Mouse (Mus musculus) limb, embryonic 11.5 days (tissue): ENCODE data around the gene Ovol3. TPM values are rescaled to one million over a fixed set of nuclear protein-coding genes. Genes with fewer than 3 reads are reported as not detected.
"Not testable (repeated sequence)": the region's sequence is repeated elsewhere in the genome, so short reads cannot be mapped to it uniquely, and the experiment has no call there.

Experiments used
- ATAC-seq: fragments of 200-750 bp; cut with Nextera tagmentation; 2 replicates; pipeline ENCODE4 v1.8.0; 2017; ENCODE audit warnings: low read depth; ENCODE audit not compliant: insufficient number of reproducible peaks, low FRiP score, low TSS enrichment
- DNase-seq: peaks from one replicate; pipeline ENCODE4 v3.0.0-alpha.2; 2015; ENCODE audit warnings: low spot score
- H3K27ac ChIP-seq: fragments of 300-500 bp; sonication (generic); replicated peaks from 2 replicates; pipeline ENCODE4 v1.5.1; 2014; ENCODE audit warnings: low read depth, mild to moderate bottlenecking, low read length
- H3K27me3 ChIP-seq: fragments of 300-500 bp; sonication (generic); 2 replicates; pipeline ENCODE4 v1.6.1; 2014; ENCODE audit warnings: mild to moderate bottlenecking, low read length, mixed read lengths; ENCODE audit not compliant: control insufficient read depth, insufficient read depth
- H3K36me3 ChIP-seq: fragments of 300-500 bp; sonication (generic); 2 replicates; pipeline ENCODE4 v1.6.1; 2014; ENCODE audit warnings: mild to moderate bottlenecking, low read length, moderate library complexity, mixed read lengths; ENCODE audit not compliant: control insufficient read depth, insufficient read depth
- H3K4me1 ChIP-seq: fragments of 300-500 bp; sonication (generic); 2 replicates; pipeline ENCODE4 v1.6.1; 2014; ENCODE audit warnings: low read length, mixed read lengths; ENCODE audit not compliant: control insufficient read depth, insufficient read depth
- H3K4me2 ChIP-seq: fragments of 300-500 bp; sonication (generic); 2 replicates; pipeline ENCODE4 v1.6.1; 2014; ENCODE audit warnings: low read depth, mild to moderate bottlenecking, moderate library complexity; ENCODE audit not compliant: severe bottlenecking
- H3K4me3 ChIP-seq: fragments of 300-500 bp; sonication (generic); 2 replicates; pipeline ENCODE4 v1.5.1; 2014; ENCODE audit warnings: low read depth, low read length
- H3K9ac ChIP-seq: fragments of 300-500 bp; sonication (generic); 2 replicates; pipeline ENCODE4 v1.6.1; 2014; ENCODE audit warnings: mild to moderate bottlenecking, low read length
- H3K9me3 ChIP-seq: fragments of 300-500 bp; sonication (generic); 2 replicates; pipeline ENCODE4 v1.6.1; 2016; ENCODE audit warnings: low read length; ENCODE audit not compliant: control insufficient read depth
- WGBS: fragments of 180-500 bp; shearing (Covaris S2); extraction: QIAGEN DNeasy Blood & Tissue Kit; methylation state at CpG from one replicate; pipeline ENCODE4 v1.1.7; 2014; 5-methylcytosine and 5-hydroxymethylcytosine counted together
- polyA plus RNA-seq: library from polyadenylated mRNA; unstranded; fragments of >200 nt; fragmentation: Nextera tagmentation; extraction: Ambion mirVana; gene quantifications from 2 replicates; pipeline ENCODE4 v1.2.1, GENCODE M21; 2014

Gene Ovol3
- polyA plus RNA-seq, 1 experiment from 2014 or later, result not detected

DNA sequence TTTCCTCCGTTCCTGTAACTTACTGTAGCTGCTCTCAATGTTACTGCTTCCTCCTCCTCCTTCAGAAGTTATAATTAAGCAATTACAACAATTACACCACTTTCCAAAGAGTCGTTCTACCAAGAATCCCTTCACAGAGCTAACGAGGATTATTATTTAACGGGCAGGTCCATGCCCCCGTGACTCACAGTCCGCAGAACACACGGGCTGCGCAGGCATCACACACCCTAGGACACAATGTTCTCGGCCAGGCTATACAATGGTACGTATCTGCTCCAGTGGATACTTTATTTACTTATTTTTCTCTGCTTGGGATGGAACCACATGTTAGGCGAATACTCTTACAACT is 15.5 kb downstream of the Ovol3 start:
- 23% methylated on average over 11 of the region's 11 CpGs for WGBS
- H3K4me3 ChIP-seq, result peak overlapping the region; percentile 26
- no peak for ATAC-seq
- H3K9me3 ChIP-seq, result no peaks in the 10 kb centered on the region
- H3K4me2 ChIP-seq, result peak overlapping the region; percentile 65
- no peak overlapping the region for H3K27ac ChIP-seq
- 0 out of 2 replicates have a peak, but pooled peaks cover 2% of the 10 kb centered on the region for H3K4me1 ChIP-seq
- no peak for DNase-seq
- peaks cover 8% of the 10 kb centered on the region for H3K36me3 ChIP-seq
- H3K9ac ChIP-seq, result peak overlapping the region; percentile 38
- no peaks in the 10 kb centered on the region for H3K27me3 ChIP-seq

DNA sequence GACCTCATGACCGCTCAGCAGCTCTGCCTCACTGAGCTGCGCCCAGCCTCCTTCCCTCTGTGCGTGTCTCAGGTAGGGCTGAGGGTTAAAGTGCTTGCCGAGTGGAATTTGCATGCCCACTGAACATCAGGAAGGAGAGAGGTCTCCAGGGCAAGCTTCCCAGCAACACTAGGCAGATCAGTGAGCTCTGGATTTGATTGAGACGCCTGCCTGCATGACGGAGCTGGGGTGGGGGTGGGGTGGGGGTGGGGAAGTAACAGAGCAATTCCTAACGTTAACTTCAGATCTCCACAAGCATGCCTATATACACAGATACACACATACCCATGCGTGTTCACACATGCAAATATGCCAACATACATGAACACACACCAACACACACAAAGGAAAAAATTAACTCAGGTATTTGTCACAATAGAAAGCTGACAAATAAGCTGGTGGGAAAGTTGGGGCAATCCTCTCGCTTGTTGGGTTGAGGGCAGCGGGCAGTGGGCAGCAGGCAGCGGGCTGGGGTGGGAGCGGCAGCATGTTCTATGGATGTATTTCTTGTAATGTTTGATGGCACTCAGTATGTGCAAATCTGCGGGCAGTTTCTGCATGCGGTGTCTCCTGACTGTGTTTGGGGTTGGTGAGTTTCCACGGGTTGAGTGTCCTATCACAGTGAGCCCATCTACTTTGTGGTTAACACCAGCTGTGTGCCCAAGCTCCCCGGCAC is 16.1 kb downstream of the Ovol3 start:
- Histone ChIP-seq H3K9me3 (no peaks in the 10 kb centered on the region), H3K4me3 (peak overlapping the region; percentile 26), H3K27ac (no peak overlapping the region), H3K4me1 (0 out of 2 replicates have a peak, but pooled peaks cover 2% of the 10 kb centered on the region), H3K4me2 (peak overlapping the region; percentile 65), H3K36me3 (peaks cover 8% of the 10 kb centered on the region), H3K27me3 (no peaks in the 10 kb centered on the region), H3K9ac (peak overlapping the region; percentile 38)
- DNase-seq, result peak; percentile 79
- ATAC-seq, result peak; percentile 45
- 3% methylated on average over 16 of the region's 16 CpGs for WGBS

DNA sequence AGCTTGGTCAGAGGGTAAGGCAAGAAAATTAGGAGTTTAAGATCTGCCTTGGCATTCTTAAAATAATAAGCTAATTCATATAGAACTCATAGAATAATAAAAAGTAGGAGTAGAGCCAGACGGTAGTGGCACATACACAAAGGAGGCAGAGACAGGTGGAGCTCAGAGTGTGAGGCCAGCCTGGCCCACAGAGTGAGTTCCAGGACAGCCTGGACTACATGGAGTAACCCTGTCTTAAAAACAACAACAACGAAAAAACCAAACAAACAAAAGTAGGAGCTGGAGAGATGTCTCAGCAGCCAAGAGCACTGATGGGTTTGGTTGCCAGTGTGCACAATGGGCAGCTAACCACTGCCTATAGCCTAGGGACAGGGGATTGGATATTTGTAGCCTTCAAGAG is 18.2 kb downstream of the Ovol3 start:
- Histone ChIP-seq H3K4me3 (no peak overlapping the region), H3K36me3 (no peaks in the 10 kb centered on the region), H3K9me3 (no peaks in the 10 kb centered on the region), H3K4me2 (no peak overlapping the region), H3K9ac (no peak overlapping the region), H3K27me3 (no peaks in the 10 kb centered on the region), H3K4me1 (0 out of 2 replicates have a peak, but pooled peaks cover 2% of the 10 kb centered on the region), H3K27ac (no peak overlapping the region)
- WGBS, result 82% methylated on average over 2 of the region's 2 CpGs
- DNase-seq, result no peak
- ATAC-seq, result no peak

DNA sequence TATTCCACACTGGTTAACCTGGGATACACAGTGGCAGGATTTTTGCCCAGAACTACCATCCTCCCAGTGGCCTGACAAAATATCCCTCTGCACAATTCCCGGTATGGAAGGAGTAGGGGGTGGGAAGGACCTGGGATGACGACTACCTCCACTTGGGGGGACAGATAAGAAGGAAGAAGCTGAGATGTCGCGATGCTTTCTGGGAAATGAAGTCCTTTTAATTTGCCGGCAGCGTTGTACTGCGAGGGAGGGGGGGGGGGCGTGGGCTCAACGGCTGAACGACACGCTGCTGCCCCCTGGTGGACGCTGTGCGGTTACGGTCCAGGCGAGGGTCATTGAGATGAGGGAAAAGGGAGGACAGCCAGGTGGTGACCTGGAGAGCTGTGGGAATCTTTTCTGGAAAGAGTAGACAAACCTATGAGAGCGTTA is 18.8 kb downstream of the Ovol3 start:
- H3K27me3 ChIP-seq, result no peaks in the 10 kb centered on the region
- 1% methylated on average over 15 of the region's 16 CpGs for WGBS
- DNase-seq (peak; percentile 94), ATAC-seq (peak; percentile 64)
- peak overlapping the region; percentile 30; the same call in 1 of the 2 replicates for H3K4me2 ChIP-seq
- H3K9me3 ChIP-seq, result no peaks in the 10 kb centered on the region
- no peak overlapping the region for H3K27ac ChIP-seq
- no peaks in the 10 kb centered on the region for H3K36me3 ChIP-seq
- 0 out of 2 replicates have a peak, but pooled peaks cover 2% of the 10 kb centered on the region for H3K4me1 ChIP-seq
- H3K9ac ChIP-seq, result no peak overlapping the region
- no peak overlapping the region for H3K4me3 ChIP-seq

DNA sequence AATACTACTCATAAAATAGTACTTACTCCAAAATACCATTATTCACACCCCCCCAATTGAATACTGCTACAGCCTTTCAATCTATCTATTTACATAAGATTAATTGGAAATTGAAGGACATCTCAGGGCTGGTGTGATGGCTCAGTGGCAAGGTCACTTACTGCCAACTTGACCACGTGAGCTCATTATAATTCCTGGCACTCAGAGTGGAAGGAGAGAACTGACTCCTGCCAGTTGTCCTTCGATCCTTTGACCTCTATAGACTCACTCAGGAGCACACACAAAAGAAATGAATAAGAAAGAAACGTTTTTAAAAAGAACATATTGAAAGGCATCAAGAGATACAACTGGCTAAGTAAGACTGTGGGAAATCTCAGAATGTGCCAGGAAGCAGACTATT is 19.6 kb downstream of the Ovol3 start:
- Histone ChIP-seq H3K27ac (no peak overlapping the region), H3K27me3 (no peaks in the 10 kb centered on the region), H3K36me3 (no peaks in the 10 kb centered on the region), H3K9me3 (no peaks in the 10 kb centered on the region), H3K4me3 (no peak overlapping the region), H3K4me1 (0 out of 2 replicates have a peak, but pooled peaks cover 2% of the 10 kb centered on the region), H3K9ac (no peak overlapping the region), H3K4me2 (no peak overlapping the region)
- ATAC-seq (no peak), DNase-seq (no peak)
- 89% methylated on average over 3 of the region's 3 CpGs for WGBS

DNA sequence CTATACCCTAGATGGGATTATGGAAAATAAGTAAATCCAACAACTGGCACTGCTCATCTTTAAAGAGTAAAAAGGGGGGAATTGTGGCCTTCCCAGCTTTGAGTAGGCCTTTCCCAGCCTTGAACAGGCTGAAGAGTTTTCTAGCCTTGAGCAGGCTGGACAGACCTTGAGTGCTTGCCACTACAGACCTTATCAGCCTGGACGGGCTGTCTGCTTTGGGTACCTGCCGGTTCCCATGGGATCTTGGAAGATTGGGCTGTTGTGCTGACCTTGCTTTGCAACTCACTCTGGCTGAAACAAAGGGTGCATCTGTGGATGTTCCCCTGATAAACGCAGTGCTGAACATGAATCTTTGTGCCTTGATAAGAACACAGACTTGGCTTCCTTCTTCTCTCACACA is 21.6 kb downstream of the Ovol3 start:
- 95% methylated on average over 3 of the region's 3 CpGs for WGBS
- no peaks in the 10 kb centered on the region for H3K27me3 ChIP-seq
- no peak overlapping the region for H3K4me2 ChIP-seq
- no peak for DNase-seq
- H3K4me3 ChIP-seq, result no peak overlapping the region
- H3K27ac ChIP-seq, result no peak overlapping the region
- H3K9me3 ChIP-seq, result no peaks in the 10 kb centered on the region
- H3K4me1 ChIP-seq, result no peaks in the 10 kb centered on the region
- ATAC-seq, result no peak
- no peaks in the 10 kb centered on the region for H3K36me3 ChIP-seq
- H3K9ac ChIP-seq, result no peak overlapping the region

DNA sequence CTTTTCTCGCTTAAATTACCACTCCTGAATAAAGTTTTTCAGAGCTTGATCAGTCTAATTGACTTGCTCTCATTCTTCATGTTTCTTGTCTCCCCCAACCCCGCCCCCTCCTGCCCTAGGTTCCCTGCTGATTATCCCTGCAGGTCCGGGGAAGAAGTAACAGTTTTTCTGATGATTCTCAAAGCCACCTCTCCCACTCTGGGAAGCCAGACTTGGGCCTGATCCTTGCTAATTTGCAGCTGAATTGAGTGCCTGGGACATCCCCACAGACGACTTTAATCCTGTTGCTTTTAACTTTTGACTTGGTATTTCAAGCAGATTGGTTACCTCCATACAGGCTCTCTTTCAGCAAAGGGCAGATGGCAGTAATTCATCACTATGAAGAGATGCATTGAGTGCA is 24.5 kb downstream of the Ovol3 start:
- WGBS, result 25% methylated on average over 4 of the region's 4 CpGs
- Histone ChIP-seq H3K9me3 (no peaks in the 10 kb centered on the region), H3K27me3 (no peaks in the 10 kb centered on the region)

DNA sequence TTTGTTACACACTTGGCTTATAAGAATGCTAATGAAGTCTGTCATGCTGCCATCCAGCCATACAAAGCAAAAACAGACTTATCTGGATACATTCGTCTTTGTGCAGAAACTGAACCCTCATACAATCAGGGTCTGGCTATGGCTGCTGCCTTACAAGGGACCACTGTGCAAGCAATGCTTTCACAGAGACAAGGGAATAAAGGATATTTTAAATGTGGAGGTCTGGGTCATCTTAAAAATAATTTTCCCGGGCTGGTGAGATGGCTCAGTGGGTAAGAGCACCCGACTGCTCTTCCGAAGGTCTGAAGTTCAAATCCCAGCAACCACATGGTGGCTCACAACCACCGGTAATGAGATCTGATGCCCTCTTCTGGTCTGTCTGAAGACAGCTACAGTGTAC is 29.2 kb downstream of the Ovol3 start:
- 59% methylated on average over 5 of the region's 5 CpGs for WGBS
- H3K4me1 ChIP-seq, H3K9ac ChIP-seq, H3K4me2 ChIP-seq, H3K9me3 ChIP-seq, ATAC-seq, H3K27ac ChIP-seq, H3K4me3 ChIP-seq, H3K27me3 ChIP-seq, DNase-seq, H3K36me3 ChIP-seq: not testable (repeated sequence)

More for the DNA sequence above, 24.5 kb downstream of the Ovol3 start:
- Histone ChIP-seq H3K4me3 (no peak overlapping the region), H3K36me3 (no peaks in the 10 kb centered on the region), H3K4me2 (no peak overlapping the region), H3K4me1 (no peaks in the 10 kb centered on the region), H3K9ac (no peak overlapping the region), H3K27ac (no peak overlapping the region)
- DNase-seq (no peak), ATAC-seq (no peak)

GRCm38 (mm10) chr7:30205383-30205782 is 30.1 kb downstream of the Ovol3 start:
- Histone ChIP-seq H3K9ac (no peak overlapping the region), H3K4me3 (no peak overlapping the region), H3K4me2 (no peak overlapping the region), H3K9me3 (no peaks in the 10 kb centered on the region), H3K27me3 (no peaks in the 10 kb centered on the region), H3K36me3 (no peaks in the 10 kb centered on the region), H3K27ac (no peak overlapping the region), H3K4me1 (no peaks in the 10 kb centered on the region)
- WGBS, result 5% methylated on average over 2 of the region's 2 CpGs
- peak; percentile 68 for DNase-seq
- ATAC-seq, result no peak
